Mouse (Mus musculus) c-Kit-negative CD71-positive TER-119-positive erythroid progenitor cells, embryonic 14.5 days (primary cell): Measurements from ENCODE around the gene Nup160.

Experiments
- DNase-seq: peaks from one replicate; pipeline ENCODE4 v3.0.0-alpha.2; 2013; ENCODE audit warnings: low read depth, low spot score

Nup160 gene

DNA sequence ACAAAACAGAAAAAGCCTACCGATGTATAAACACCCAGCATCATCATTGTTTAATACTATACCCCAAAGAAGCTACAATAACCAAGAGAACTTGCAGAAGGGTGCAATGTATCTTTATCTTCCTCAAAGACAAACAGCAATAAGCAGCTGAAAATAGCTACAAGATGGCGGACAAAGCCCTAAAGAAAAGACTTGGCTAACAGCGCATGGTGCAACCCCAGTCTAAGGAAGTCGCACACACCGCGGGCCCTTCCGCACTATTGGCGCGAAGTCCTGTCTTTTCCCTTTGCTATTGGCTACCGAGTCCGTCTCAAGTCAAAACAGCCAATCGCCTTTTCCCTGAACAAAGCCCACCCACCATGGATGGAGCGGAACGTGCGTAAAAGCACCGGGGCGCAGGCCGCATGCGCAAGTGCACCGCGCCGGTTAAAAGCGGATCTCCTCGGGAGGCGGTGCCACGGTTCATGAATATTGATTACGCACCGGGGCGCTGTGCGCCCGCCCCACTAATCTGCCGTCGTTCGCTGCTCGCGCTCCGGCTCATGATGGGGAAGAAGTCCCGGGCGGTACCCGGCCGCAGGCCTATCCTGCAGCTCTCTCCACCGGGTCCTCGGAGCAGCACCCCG is 68.2 kb downstream of the Nup160 start, which contains the start of gene Fnbp4:
Fnbp4 (plus strand) TSS at position 318 of the 626 bp plus-strand sequence.
- DNase-seq = peak; percentile 97

DNA sequence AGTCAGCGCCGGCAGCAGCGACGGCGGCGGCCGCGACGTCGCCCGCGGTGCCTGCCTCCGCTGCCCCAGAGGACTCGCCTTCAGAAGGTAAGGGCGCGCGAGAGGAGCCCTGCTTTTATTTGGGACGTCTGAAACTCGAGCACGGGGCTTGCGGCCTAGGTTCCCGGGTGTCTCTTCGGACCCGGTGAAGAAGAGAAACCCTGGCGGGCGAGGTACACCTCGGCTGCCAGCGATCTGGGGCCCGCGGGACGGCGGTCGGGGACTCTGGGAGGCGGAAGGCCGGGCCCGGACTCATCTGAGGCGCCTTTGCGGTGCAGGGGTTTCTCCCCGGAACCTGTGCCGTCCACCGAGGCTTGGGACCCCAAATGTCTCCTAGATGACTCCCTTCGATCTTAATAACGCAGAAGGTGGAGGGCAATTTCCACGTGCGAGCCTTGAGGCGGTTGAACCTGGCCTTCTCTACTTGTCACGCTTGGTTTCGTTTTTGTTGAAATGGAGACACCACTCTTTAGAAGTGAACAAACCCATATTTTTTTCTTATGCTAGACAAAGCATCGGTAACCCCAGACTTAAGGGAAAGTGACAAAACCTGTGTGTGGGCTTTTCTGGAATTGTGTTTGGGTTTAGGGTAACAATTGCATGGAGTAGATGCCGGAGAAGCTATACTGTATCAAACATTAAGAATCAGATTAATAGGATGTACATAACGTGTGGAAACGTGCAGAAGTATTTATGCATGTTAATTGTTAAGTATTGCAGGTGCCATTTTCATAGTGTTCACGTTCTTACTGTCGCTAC is 68.9 kb downstream of the Nup160 start:
- peak; percentile 12 for DNase-seq

DNA sequence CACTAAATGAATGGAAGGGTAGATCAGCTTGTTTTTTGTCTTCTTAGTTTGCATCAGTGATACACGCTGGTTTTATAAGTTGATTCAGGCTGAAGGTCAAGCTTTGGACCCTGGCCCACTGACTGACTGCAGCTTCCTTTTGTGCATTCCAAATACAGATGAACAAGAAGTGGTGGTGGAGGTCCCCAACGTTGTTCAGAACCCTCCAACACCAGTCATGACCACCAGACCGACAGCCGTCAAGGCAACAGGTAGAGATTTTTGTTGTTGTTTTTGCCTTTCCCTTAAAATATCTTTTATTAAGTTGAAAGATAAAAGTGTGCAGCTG is 69.5 kb downstream of the Nup160 start:
- peak; percentile 12 for DNase-seq

DNA sequence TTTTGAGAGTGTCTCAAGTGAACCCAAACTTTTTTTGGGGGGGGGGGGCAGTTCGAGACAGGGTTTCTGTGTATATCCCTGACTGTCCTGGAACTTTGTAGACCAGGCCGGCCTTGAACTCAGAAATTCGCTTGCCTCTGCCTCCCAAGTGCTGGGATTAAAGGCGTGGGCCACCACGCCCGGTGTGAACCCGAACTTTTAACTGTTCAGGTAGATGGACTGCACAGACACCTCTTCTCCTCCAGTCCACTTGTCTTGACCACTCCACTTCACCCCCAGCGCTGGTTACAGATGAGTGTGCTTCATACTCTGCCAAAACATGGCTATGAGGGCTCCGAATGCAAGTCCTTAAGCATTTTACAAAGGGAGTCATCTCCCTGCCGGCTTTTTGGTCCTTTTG is 70.1 kb downstream of the Nup160 start:
- DNase-seq = no peak

DNA sequence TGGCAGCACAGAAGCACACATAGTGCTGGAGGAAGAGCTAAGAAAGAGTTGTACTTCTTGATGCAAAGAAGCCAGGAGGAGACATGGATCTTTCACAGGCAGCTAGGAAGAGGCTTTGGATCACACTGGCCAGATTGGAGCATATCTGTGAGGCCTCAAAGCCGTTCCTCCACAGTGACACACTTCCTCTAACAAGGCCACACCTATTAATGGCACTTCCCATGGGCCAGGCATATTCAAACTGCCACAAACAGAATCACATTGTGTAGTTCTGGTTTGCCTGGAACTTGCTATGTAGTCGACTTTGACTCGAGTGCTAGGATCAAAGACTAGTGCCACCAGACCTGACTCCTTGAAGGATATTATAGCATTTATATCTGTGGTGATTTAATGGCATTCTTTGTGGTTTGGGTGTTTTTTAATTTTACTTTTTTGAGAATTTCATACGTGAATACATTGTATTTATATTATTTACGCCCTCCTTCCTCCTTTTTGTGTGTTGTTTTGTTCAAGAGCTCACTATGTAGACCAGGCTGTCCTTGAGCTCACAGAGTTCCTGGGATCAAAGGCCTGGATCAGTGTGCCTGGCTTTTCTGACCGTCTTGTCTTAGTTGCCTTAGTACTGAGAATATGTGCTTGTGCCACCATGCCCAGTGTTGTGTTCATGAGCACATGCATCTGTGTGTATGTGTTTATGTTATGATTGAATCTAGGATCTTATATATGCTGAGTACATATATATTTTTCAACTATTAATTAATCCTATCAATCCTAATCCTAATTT is 72.9 kb downstream of the Nup160 start:
- DNase-seq = no peak

DNA sequence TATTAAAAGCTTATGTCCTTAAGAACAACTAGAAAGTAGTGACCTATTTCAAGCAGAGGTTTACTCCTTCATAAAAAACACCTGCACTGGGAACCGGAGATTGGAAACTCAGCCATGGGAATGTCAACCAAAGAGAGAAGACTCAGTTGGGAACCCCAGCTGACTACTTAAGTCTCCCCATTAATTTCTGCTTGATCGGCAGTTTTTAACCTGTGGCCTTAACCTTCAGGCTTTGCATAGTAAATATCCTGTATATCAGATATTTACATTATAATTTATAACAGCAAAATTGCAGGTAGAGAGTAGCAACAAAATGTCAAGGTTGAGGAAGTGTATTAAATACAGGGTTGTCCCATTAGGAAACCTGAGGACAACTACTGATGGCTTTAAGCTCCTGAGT is 76.5 kb downstream of the Nup160 start:
- no peak for DNase-seq

DNA sequence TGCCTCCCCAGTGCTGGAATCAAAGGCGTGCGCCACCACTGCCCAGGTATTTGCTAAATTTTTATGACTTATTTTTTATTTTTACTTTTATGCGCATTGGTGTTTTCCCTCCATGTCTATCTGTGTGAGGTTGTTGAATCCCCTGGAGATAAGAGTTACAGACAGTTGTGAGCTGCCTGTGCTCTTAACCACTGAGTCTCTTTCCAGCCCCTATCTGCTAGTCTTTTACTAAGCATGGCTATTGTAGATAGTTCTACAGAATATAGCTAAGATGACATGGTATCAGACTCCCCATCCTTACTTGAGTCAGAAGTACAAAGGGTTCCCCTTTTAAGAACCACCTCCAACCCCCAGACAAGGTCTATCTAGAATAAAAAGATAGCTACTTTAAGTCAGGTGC is 77.2 kb downstream of the Nup160 start:
- DNase-seq = no peak

DNA sequence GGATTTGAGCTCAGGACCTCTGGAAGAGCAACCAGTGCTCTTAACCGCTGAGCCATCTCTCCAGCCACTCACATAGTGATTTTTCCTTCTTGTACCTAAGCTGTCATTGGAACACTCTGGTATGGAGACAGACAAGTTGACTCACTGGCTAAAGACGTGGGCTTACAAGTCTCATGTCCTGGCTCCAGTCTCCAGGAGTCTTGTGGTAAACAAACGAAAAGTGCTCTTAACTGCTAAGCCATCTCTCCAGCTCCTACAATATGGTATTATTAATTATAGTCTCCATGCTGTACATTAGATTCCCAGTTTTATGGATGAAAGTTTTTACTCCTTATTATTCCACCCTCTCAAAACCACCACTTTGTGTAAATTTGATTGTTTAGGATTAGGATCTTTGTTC is 88.1 kb downstream of the Nup160 start:
- DNase-seq = no peak

DNA sequence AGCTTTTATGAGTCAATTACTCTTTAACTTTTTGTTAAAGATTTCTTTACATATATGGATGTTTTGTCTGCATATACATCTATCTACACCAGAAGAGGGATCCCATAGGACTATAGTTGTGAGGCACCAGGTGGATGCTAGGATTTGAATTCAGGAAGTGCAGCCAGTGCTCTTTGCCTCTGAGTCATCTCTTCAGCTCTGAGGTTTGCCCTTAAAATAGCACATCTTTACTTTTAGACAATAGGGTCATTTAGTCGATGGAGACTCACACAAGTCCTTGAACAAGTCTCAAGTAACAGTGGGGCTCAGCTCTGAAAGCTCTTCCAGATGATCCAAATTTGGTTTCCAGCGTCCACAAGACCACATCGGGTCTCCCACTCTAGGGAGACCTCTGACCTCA is 104.3 kb downstream of the Nup160 start:
- DNase-seq = no peak

DNA sequence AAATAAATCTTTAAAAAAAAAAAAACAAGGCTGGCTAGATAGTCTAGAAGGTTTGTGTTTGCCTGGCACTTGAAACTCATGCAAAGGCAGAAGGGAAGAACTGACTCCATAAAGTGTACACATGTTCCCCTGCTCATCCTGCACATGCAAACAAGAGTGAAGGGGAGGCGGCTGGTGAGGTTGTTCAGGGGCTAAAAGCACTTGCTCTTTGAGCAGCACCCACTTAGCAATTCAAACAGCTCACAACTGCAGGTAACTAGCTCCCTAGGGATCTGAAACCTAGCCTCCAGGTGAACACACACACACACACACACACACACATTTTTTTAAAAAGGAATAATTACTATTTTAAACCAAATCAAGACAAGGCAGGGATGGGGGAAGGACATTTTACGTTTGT is 104.9 kb downstream of the Nup160 start:
- no peak for DNase-seq

DNA sequence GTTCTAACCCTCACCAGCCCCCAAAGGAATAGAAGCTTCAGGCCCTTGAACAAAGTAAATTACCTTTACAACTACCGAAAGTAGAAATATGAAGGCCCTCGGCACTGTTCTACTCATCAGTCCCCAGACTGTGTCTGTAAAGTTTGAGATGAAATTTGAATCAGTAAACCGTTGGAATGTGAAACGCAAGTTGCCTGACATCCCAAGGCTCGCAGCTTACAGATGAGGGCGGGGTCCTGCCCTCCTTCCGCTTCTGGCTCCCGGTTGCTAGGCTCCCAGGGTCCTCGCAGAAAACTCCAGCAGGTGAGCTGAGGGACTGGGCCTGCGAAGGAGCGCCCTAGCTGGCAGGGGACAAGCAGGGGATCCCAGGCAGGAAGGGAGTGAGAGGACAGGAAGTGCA is 105.4 kb downstream of the Nup160 start, which contains the start of gene Agbl2:
Agbl2 (plus strand) TSS at position 270 of the 400 bp plus-strand sequence.
- DNase-seq = no peak

DNA sequence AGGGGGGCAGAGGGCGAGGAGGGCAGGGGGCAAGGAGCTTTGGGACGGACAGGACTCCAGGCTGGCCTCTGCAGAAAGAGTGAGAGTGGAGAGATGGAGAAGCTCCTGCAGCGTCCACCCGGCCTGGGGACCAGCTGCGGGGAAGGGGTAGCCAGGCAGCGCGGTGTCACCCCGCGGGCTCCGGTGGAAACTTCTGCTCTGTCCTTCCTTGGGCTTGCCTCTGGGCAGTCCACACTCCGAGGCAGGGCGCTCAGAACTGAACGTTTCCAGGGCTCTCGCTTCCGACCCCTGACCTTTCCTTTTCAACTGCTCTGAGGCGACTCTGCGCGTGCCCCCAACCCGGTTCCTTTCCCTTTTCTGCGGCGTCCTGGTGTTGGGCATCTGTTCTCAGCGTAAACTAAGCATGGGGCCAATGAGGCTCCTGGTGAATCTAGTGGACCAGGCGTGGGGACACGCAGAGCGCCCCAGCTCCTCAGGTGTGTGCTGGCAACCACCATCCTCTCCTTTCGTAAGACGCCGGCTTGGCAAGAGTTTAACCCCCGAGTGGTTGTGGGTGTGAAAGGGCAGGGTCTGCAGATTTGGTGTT is 106.0 kb downstream of the Nup160 start:
- DNase-seq = no peak
